Mouse (Mus musculus): Measurements from ENCODE around the gene Cln6.

DNA sequence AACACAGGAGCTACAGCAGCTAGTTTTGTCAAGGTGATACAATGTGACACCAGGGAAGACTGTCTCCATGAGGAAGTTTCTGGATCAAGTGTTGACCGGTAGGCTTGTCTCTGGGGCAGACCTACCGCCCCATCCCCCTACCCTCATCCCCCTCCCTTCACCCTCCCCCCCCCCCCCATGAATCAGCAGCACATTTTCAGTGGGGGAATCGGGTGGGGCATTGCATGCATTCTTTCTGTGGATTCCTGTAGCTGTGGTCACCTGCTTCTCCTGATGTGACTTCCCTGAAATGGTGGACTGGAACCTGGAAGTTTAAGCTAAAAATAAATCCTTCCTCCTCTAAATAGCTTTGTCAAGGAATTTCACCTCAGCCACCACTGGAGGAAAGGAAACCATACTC is 19.1 kb upstream of the Cln6 start:
- no peak for TF ChIP-seq EP300 (optimal IDR thresholded peaks at IDR 0.05)
- TF ChIP-seq CTCF (IDR thresholded peaks at IDR 0.05; ENCODE audit: low read depth): no peak
